Mouse (Mus musculus): ENCODE measurements around the gene Psd.

Psd gene

GRCm38 (mm10) chr19:46326756-46327305 lies at the start of gene Psd:
Gene Psd, minus strand, starts transcription at chr19:46327156.
- peak in 1 of 2 experiments; percentile 19 for DNase-seq (ENCODE audit: low spot score in 2 of 2)

- DNase-seq (ENCODE audit: low spot score in 2 of 2): no peak
These were observed 48.9 kb upstream of the Psd start for GRCm38 (mm10) chr19:46375891-46376290.

- DNase-seq (ENCODE audit: low spot score in 2 of 2): no peak
These were observed 48.5 kb upstream of the Psd start for GRCm38 (mm10) chr19:46375489-46375888.

- DNase-seq (ENCODE audit: low spot score in 2 of 2): no peak
These were observed 47.6 kb upstream of the Psd start for GRCm38 (mm10) chr19:46374477-46375088.

- DNase-seq (ENCODE audit: low spot score in 2 of 2): peak in 1 of 2 experiments; percentile 67
These were observed 42.2 kb upstream of the Psd start for GRCm38 (mm10) chr19:46369204-46369603.

GRCm38 (mm10) chr19:46367798-46368590 lies 41.0 kb upstream of the Psd start:
- no peak for DNase-seq (ENCODE audit: low spot score in 2 of 2)

GRCm38 (mm10) chr19:46363294-46364009 lies 36.5 kb upstream of the Psd start:
- DNase-seq (ENCODE audit: low spot score in 2 of 2): no peak

GRCm38 (mm10) chr19:46362104-46362503 lies 35.1 kb upstream of the Psd start:
- DNase-seq (ENCODE audit: low spot score in 2 of 2): no peak

- DNase-seq (ENCODE audit: low spot score in 2 of 2): no peak
These were observed 31.4 kb upstream of the Psd start for GRCm38 (mm10) chr19:46358381-46358780.

GRCm38 (mm10) chr19:46357344-46358280 lies 30.7 kb upstream of the Psd start:
- no peak for DNase-seq (ENCODE audit: low spot score in 2 of 2)

GRCm38 (mm10) chr19:46356701-46357138 lies 29.8 kb upstream of the Psd start:
- DNase-seq (ENCODE audit: low spot score in 2 of 2): peak; percentile 65 to 82

- no peak for DNase-seq (ENCODE audit: low spot score in 2 of 2)
These were observed 23.4 kb upstream of the Psd start, which contains the start of gene 2310034G01Rik for GRCm38 (mm10) chr19:46350168-46350932. Gene 2310034G01Rik, minus strand, starts transcription at chr19:46350302.

GRCm38 (mm10) chr19:46349550-46349949 lies 22.6 kb upstream of the Psd start:
- no peak for DNase-seq (ENCODE audit: low spot score in 2 of 2)

- DNase-seq (ENCODE audit: low spot score in 2 of 2): peak; percentile 52 to 75
These were observed 22.0 kb upstream of the Psd start for GRCm38 (mm10) chr19:46348761-46349458.

GRCm38 (mm10) chr19:46347936-46348668 lies 21.1 kb upstream of the Psd start:
- no peak for DNase-seq (ENCODE audit: low spot score in 2 of 2)

- DNase-seq (ENCODE audit: low spot score in 2 of 2): no peak
These were observed 20.2 kb upstream of the Psd start for GRCm38 (mm10) chr19:46347146-46347545.

- no peak for DNase-seq (ENCODE audit: low spot score in 2 of 2)
These were observed 17.9 kb upstream of the Psd start for GRCm38 (mm10) chr19:46344710-46345419.

- DNase-seq (ENCODE audit: low spot score in 2 of 2): peak in 1 of 2 experiments; percentile 32
These were observed 12.5 kb upstream of the Psd start for GRCm38 (mm10) chr19:46339287-46339971.
